In genomic region chr10:39671451-39671850, GRCm38 (mm10) we compare ENCODE assay signal across 13 mouse cellular contexts.
"Had no signal": no experiment of that assay in that cellular context is flagged by ENCODE, and none has a peak within 500 bp of the region (broad histone marks: within the 10 kb centered on the region; RNA-seq: fewer than 3 reads in every experiment).

No protein-coding gene starts in this region.

- H3K4me3 ChIP-seq: limb, embryonic 12.5 days; liver, embryonic 13.5 days; lung, embryonic 15.5 days; megakaryocyte, embryonic 14.5 days had no signal

- H3K27me3 ChIP-seq: limb, embryonic 12.5 days; liver, embryonic 13.5 days; lung, embryonic 15.5 days; megakaryocyte, embryonic 14.5 days had no signal

- H3K4me2 ChIP-seq: limb, embryonic 12.5 days; liver, embryonic 13.5 days; lung, embryonic 15.5 days; midbrain, embryonic 11.5 days had no signal

- H3K27ac ChIP-seq: limb, embryonic 12.5 days; liver, embryonic 13.5 days; lung, embryonic 15.5 days; macrophage had no signal

- H3K9ac ChIP-seq: limb, embryonic 12.5 days; liver, embryonic 13.5 days; liver, postnatal 0 days; lung, embryonic 15.5 days had no signal

- H3K4me1 ChIP-seq: liver, embryonic 13.5 days had no signal

- DNase-seq: kidney, postnatal 25 days; layer of hippocampus, adult 9-11 months; liver; liver, embryonic 13.5 days; liver, postnatal 0 days; lung, postnatal 14 days; right cerebral cortex, postnatal 14 days; thymus, postnatal 36 days had no signal

- H3K36me3 ChIP-seq: limb, embryonic 12.5 days; liver, embryonic 13.5 days; lung, embryonic 15.5 days had no signal

- ATAC-seq: liver, postnatal 0 days had no signal

- H3K9me3 ChIP-seq: limb, embryonic 12.5 days; liver, embryonic 13.5 days; lung, embryonic 15.5 days; megakaryocyte, embryonic 14.5 days had no signal
